Comparison of ENCODE assay signal across 12 mouse cellular contexts in the genomic region with DNA sequence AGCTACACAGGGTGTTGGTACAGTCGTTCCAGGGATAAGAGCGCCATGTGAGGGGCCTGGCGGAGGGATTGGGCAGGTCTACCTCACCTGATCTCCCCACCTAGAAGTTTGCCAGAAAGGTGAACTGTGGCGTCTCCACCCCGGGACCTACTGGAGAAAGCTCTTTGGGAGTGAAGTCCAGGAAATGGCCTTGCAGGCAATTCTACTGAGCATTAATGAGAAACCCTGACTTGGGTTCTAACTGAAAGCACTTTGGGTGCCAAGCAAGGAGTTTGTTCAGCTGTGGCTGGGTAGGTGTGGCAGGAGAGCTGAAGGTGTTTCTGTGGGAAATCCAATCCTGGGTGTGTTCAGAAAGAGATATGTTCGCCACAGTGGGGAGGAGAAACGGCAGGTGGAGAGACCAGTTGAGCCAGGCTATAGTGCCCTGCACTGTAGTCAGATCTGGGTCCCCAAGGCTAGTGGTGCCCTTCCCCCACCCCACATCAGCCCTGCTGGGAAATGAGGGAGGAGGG. TPM values are rescaled to one million over a fixed set of nuclear protein-coding genes. Genes with fewer than 3 reads are reported as not detected.
DNase-seq lines count a peak whose midpoint lies in the region; ATAC-seq and TF ChIP-seq lines count a peak whose summit lies in the region.
"Had no signal": no experiment of that assay in that cellular context is flagged by ENCODE, and none has a peak within 500 bp of the region (broad histone marks: within the 10 kb centered on the region; RNA-seq: fewer than 3 reads in every experiment).

No protein-coding gene starts in this region.

- H3K9ac ChIP-seq in kidney, embryonic 15.5 days, result no peak overlapping the region
- H3K9ac ChIP-seq in intestine, embryonic 15.5 days, result no peak overlapping the region
- H3K9ac ChIP-seq: liver, embryonic 15.5 days had no signal

- peaks cover 23% of the 10 kb centered on the region for H3K27me3 ChIP-seq in kidney, embryonic 15.5 days
- H3K27me3 ChIP-seq in kidney, adult 2 months (replicated peaks; ENCODE audit: control insufficient read depth, insufficient read depth, low read length), result no peaks in the 10 kb centered on the region
- H3K27me3 ChIP-seq in embryonic facial prominence, embryonic 10.5 days (replicated peaks; ENCODE audit: low read depth, poor library complexity, severe bottlenecking), result peaks cover 41% of the 10 kb centered on the region
- H3K27me3 ChIP-seq in intestine, embryonic 15.5 days (replicated peaks), result peaks cover 5% of the 10 kb centered on the region; the same call in 1 of the 2 replicates
- H3K27me3 ChIP-seq: CH12.LX had no signal

- H3K4me3 ChIP-seq in kidney, embryonic 15.5 days (replicated peaks), result no peak overlapping the region
- no peak overlapping the region for H3K4me3 ChIP-seq in kidney, adult 2 months (ENCODE audit: insufficient read depth, low read depth, low read length)
- H3K4me3 ChIP-seq in embryonic facial prominence, embryonic 10.5 days, result no peak overlapping the region
- no peak overlapping the region for H3K4me3 ChIP-seq in intestine, embryonic 15.5 days (replicated peaks)
- H3K4me3 ChIP-seq: erythroblast, embryonic 14.5 days; liver, embryonic 15.5 days had no signal

- no peak overlapping the region for H3K4me2 ChIP-seq in kidney, embryonic 15.5 days
- peak overlapping the region; percentile 64; the same call in 1 of the 2 replicates for H3K4me2 ChIP-seq in intestine, embryonic 15.5 days (replicated peaks)

- no peaks in the 10 kb centered on the region for H3K36me3 ChIP-seq in kidney, embryonic 15.5 days
- H3K36me3 ChIP-seq in kidney, adult 2 months (ENCODE audit: control insufficient read depth, insufficient read depth, low read length), result no peaks in the 10 kb centered on the region
- H3K36me3 ChIP-seq in embryonic facial prominence, embryonic 10.5 days (replicated peaks), result no peaks in the 10 kb centered on the region
- no peaks in the 10 kb centered on the region for H3K36me3 ChIP-seq in intestine, embryonic 15.5 days
- H3K36me3 ChIP-seq: liver, embryonic 15.5 days had no signal

- TF ChIP-seq POLR2A in kidney, adult 2 months (IDR thresholded peaks at IDR 0.05; ENCODE audit: low read depth, low read length), result no peak

- 78% methylated on average over 7 of the region's 7 CpGs for WGBS in kidney, embryonic 15.5 days
- 60% methylated on average over 7 of the region's 7 CpGs for WGBS in kidney, adult 2 months
- 74% methylated on average over 7 of the region's 7 CpGs for WGBS in embryonic facial prominence, embryonic 10.5 days
- 53% methylated on average over 7 of the region's 7 CpGs for WGBS in intestine, embryonic 15.5 days

- DNase-seq in kidney, adult 2 months, result no peak
- DNase-seq in embryonic facial prominence, embryonic 10.5 days (ENCODE audit: low spot score), result no peak
- peak; percentile 41 for DNase-seq in lung, postnatal 10 days
- no peak for DNase-seq in cerebellum, adult 11-12 months
- DNase-seq in layer of hippocampus, adult 9-11 months, result no peak
- DNase-seq in frontal cortex, adult 2 months (ENCODE audit: extremely low spot score in 1 of 2, low spot score in 1 of 2), result no peak
- DNase-seq: cerebellum, postnatal 14 days had no signal

- ATAC-seq in kidney, embryonic 15.5 days (replicated peaks; ENCODE audit: low FRiP score), result no peak
- peak; percentile 76 for ATAC-seq in intestine, embryonic 15.5 days

- H3K9me3 ChIP-seq in kidney, embryonic 15.5 days (replicated peaks), result no peaks in the 10 kb centered on the region
- H3K9me3 ChIP-seq in embryonic facial prominence, embryonic 10.5 days, result no peaks in the 10 kb centered on the region
- H3K9me3 ChIP-seq in intestine, embryonic 15.5 days, result no peaks in the 10 kb centered on the region
- H3K9me3 ChIP-seq: liver, embryonic 15.5 days had no signal

- H3K27ac ChIP-seq in kidney, embryonic 15.5 days, result peak overlapping the region; percentile 66; the same call in 1 of the 2 replicates
- no peak overlapping the region for H3K27ac ChIP-seq in kidney, adult 2 months (ENCODE audit: insufficient read depth, low read depth, low read length)
- H3K27ac ChIP-seq in embryonic facial prominence, embryonic 10.5 days (replicated peaks), result peak overlapping the region; percentile 5; the same call in 1 of the 2 replicates
- peak overlapping the region; percentile 71 for H3K27ac ChIP-seq in intestine, embryonic 15.5 days
- H3K27ac ChIP-seq: liver, embryonic 15.5 days had no signal

- TF ChIP-seq CTCF in kidney, adult 2 months (conservative IDR thresholded peaks at IDR 0.05; ENCODE audit: insufficient read depth, insufficient read length, low read depth, low read length), result no peak

- peaks cover 32% of the 10 kb centered on the region for H3K4me1 ChIP-seq in kidney, embryonic 15.5 days
- H3K4me1 ChIP-seq in kidney, adult 2 months (ENCODE audit: control insufficient read depth, insufficient read depth, low read length), result peaks cover 3% of the 10 kb centered on the region; the same call in 1 of the 2 replicates
- peaks cover 33% of the 10 kb centered on the region for H3K4me1 ChIP-seq in embryonic facial prominence, embryonic 10.5 days
- peaks cover 21% of the 10 kb centered on the region for H3K4me1 ChIP-seq in intestine, embryonic 15.5 days (replicated peaks)

RNA-seq across cellular contexts. Expression of a gene that starts 0.8 kb away (rescaled TPM):
- polyA plus RNA-seq in kidney, embryonic 15.5 days (2015; fragmentation: Nextera tagmentation; extraction: Ambion mirVana), result 1.3 and 2.1 TPM in 2 replicates
- 5.1 and 5.3 TPM in 2 replicates for polyA plus RNA-seq in kidney, adult 2 months (2012; rRNA removed)
- polyA plus RNA-seq in embryonic facial prominence, embryonic 10.5 days (2016; fragmentation: Nextera tagmentation; extraction: Ambion mirVana), result 0.08 and 0.24 TPM in 2 replicates
- 1.3 and 2.4 TPM in 2 replicates for polyA plus RNA-seq in intestine, embryonic 15.5 days (2015; fragmentation: Nextera tagmentation; extraction: Ambion mirVana)
- 0.59 and 0.64 TPM in 2 replicates for polyA plus RNA-seq in frontal cortex, adult 2 months (2012; rRNA removed)
- polyA plus RNA-seq: erythroblast, embryonic 14.5 days; liver, embryonic 15.5 days had no signal

RNA-seq across cellular contexts. Expression of a gene that starts 4.6 kb away (rescaled TPM):
- not detected in 2 replicates for polyA plus RNA-seq in kidney, embryonic 15.5 days (2015; fragmentation: Nextera tagmentation; extraction: Ambion mirVana)
- 0.42 and 1.4 TPM in 2 replicates for polyA plus RNA-seq in kidney, adult 2 months (2012; rRNA removed)
- not detected in 2 replicates for polyA plus RNA-seq in embryonic facial prominence, embryonic 10.5 days (2016; fragmentation: Nextera tagmentation; extraction: Ambion mirVana)
- not detected in 2 replicates for polyA plus RNA-seq in intestine, embryonic 15.5 days (2015; fragmentation: Nextera tagmentation; extraction: Ambion mirVana)
- polyA plus RNA-seq in frontal cortex, adult 2 months (2012; rRNA removed), result 0.08 and 0.11 TPM in 2 replicates
- polyA plus RNA-seq: erythroblast, embryonic 14.5 days; liver, embryonic 15.5 days had no signal

RNA-seq across cellular contexts. Expression of a gene that starts 50.5 kb away (rescaled TPM):
- 8.8 and 9.2 TPM in 2 replicates for polyA plus RNA-seq in kidney, embryonic 15.5 days (2015; fragmentation: Nextera tagmentation; extraction: Ambion mirVana)
- polyA plus RNA-seq in kidney, adult 2 months (2012; rRNA removed), result 24.3 and 24.9 TPM in 2 replicates
- polyA plus RNA-seq in embryonic facial prominence, embryonic 10.5 days (2016; fragmentation: Nextera tagmentation; extraction: Ambion mirVana), result 6.5 and 7.3 TPM in 2 replicates
- 7.6 and 8.4 TPM in 2 replicates for polyA plus RNA-seq in intestine, embryonic 15.5 days (2015; fragmentation: Nextera tagmentation; extraction: Ambion mirVana)
- 43.8 and 45.7 TPM in 2 replicates for polyA plus RNA-seq in frontal cortex, adult 2 months (2012; rRNA removed)
